Mouse (Mus musculus) frontal cortex, postnatal 14 days (tissue): Measurements from ENCODE around the gene Exoc8.

Experiments used
- DNase-seq, 2 experiments: peaks; one replicate each; pipeline ENCODE4 v3.0.0; 2022; ENCODE audit warnings: low spot score in 2 of 2

Exoc8 gene

DNA sequence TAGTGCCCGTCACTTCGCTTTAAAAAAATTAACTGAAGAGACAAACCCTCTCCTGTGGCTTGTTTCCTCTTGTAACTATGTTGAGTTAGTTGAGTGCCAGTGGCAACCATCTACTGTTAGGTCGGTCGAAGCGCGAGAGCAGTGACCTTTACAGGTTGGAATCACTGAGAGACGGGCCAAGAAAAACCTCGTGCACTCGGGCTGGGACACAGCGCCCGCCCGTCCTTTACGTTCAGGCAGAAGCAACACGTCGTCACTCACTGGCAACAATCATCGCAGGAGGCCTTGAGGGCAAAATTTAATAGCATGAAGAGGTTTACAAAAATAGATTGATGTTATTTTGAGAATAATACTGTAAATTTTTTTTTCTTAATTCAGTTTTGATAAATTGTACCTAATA is 12.4 kb upstream of the Exoc8 start:
- no peak for DNase-seq

DNA sequence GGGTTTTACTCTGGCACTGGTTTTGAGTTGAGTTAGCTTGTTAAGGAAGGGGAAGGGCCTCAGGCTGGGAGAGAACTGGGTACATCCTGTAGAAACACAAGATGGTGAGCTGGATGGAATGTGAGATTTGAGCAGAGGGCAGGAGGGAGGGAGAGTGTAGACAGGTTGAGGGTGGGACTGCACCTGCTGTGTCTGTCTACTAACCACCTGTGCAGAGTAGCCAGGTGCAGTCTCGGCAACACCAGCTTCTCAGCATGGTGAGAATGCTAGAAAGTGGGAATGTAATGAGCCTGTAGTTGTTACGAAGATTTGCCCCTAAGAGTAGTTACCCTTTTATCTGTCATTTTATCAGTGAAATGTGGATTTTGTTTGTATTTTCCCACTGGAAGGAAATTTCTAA is 8.0 kb upstream of the Exoc8 start:
- no peak for DNase-seq

DNA sequence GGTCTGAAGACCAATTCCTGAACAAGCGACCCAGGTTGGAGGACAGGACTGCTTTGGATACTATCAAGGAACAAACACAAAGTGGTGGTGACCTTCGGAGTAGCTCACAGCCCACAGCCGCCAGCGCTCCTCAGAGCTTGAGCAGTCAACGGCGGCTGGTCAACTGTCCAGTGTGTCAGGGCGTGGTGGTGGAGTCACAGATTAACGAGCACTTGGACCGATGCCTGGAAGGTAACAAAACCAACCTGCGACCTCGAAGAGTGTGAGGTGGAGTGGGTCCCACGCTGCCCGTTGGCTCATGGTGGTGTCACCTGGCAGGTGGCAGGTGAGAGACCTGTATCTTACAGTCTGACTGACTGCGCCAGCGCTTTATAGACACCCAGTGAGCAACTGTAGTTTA is 5.7 kb upstream of the Exoc8 start:
- DNase-seq = no peak

DNA sequence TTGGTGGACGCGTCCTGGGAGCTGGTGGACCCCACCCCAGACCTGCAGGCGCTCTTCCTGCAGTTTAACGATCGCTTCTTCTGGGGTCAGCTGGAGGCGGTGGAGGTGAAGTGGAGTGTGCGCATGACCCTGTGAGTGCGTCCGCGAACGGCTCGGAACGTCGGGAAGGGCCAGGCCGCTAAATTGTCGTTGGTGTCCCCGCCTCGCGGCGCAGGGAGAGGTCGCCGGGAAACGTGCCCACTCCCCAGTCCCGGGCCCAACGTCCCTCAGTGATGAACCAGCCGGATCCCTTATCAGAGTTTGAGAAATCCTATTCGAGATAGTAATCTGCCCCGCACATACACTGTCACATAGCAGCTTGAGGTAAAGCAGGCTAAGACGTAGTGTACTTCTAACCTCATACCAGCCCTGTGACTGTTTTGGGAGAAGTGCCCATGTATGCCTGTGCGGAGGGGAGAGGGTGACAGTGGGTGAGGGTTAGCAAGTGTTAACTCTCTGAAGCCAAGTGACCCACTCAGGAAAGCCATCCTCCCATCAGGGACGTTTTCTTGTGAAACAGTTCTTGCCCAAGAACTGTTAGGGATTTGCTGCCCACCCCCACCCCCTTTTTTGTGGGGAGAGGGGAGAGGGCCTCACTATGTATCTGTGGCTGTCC is 873 bp upstream of the Exoc8 start:
- DNase-seq = no peak

DNA sequence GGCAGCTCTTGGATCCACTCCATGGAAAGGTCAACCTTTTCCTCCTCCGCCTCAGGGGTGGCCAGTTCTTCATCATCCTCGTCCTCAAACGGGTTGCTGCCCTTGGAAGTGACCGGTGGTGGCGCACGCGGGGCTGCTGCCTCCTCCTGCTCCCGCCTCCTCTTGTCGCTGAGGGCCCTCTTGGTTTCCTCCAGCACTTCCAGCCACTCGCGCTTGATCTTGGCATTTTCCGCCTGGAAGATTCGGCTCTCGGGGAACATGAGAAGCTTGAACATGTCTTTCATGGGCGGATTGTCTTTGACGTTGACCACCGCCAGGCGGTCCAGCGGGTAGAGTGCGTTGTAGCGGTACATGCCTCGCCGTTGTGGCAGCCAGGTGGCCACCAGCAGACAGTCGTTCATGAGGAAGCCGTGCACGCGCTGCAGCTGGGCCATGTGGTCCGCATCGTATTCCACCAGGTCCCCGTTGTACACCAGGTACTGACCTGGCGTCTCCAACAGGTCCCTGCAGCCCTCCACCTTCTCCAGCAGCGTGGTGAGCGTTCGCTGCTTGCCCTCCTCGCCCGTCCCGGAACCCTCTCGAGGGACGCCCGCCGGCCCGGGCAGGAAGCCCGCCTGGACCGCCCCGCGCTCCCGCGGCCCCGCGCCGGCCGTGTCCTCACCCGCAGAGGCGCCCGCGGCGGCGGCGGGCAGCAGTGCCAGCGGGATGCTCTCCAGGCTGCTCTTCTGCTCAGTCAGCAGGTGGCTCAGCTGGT is 696 bp downstream of the Exoc8 start:
- peak; percentile 66 to 71 for DNase-seq

DNA sequence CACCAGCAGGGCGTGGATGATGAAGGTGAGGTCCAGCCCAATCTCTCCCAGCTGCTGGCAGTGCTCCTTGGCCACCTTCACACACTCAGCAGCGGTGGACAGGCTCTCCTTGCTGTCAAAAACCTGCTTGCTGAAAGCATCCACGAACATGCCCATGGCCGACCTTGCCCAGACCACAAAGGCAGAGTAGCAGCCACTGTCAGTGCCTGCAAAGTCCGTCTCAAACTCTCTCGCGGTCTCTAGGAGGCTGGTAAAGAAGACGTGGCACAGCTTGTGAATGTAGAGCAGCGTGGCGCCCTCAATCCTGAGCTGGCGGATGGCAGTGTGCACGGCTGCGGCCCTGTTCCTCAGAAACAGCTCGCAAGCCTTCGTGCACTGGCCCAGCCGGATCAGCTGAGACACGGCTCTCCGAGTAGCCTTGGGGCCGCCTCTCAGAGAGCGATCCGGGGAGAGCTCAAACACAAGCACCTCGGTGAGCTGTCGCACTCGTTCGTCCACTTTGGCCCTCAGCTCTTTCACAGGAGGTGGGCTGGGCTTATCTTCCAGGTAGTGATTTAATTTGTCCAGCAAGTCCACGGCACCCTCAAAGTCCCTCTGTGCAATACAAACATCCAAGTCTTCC is 1.4 kb downstream of the Exoc8 start:
- DNase-seq = no peak

DNA sequence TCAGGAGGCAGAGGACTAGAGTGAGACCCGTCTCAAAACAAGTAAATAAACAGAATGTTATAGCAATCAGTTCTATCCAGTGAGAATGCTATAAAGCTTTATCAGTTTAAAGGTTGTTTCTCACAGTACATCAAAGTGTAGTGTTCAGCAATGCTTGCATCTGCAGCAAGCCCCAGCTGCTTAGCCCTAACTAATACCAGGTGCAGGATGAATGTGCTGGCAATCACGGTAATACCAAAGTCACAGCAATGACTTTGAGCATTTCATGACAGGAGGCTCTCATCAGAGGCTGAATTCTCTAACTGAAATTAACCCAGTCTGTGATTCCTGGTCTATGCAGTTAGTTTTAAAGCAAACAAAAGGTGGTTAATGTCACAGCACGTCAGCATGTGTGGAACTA is 4.9 kb downstream of the Exoc8 start:
- no peak for DNase-seq

DNA sequence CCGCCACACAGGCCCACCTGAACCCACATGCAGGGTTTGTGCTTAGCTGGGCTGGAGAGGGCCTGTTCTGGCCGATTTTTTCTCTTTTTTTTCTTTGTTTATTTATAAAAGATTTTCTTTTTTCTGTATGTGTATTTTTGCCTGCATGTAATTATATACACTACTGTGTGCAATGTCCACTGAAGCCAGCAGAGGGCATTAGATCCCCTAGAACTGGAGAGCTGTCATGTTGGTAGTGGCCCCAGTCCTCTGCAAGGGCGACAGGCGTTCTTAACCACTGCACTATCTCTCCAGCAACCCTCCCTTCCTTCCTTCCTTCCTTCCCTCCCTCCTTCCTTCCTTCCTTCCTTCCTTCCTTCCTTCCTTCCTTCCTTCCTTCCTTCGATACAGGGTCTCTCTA is 9.1 kb downstream of the Exoc8 start:
- no peak for DNase-seq

DNA sequence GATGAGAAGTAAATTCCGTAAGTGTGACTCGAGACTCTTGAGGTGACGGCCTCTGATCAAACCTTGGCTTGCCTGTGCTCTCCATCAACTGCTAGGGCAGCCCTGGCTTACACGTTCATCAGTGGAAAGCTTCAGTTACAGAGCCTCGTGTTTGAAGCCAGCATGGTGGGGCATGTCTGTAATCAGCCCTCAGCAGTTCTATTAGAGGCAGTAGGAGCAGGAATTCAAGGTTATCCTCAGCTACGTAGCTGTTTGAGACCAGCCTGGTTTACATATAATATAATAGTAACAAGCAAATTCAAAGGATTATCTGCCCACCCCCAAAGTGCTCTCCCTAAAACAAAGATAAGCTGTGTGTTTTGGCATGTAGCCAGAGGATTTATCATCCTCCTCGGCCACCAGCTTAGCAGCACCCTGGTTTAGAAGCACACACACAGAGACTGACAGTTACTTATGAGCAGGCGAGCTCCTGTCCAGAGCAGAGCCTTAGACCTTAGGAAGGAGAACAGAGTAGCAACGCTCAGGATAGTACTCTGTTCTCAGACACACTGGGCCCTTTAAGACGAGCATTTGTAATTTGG is 18.5 kb downstream of the Exoc8 start:
- DNase-seq = no peak

DNA sequence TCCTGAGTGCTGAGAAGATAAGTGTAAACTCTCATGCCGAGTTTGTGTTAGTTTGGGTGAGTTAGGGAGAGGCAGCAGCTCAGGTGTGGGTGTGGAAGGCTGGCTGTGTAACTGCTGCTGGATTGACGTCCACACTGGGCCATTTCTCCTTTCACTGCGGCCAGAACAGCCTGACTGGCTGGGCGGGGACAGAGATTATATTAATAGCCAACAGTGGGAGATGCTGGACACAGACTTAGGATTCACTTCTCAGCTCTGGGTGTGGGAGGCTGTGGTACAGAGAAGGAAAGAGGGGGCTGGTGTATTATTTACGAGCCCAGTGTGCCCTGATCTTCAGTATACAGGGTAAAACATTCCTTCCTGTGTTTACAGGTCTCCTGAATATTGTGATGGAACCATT is 19.4 kb downstream of the Exoc8 start:
- no peak for DNase-seq

DNA sequence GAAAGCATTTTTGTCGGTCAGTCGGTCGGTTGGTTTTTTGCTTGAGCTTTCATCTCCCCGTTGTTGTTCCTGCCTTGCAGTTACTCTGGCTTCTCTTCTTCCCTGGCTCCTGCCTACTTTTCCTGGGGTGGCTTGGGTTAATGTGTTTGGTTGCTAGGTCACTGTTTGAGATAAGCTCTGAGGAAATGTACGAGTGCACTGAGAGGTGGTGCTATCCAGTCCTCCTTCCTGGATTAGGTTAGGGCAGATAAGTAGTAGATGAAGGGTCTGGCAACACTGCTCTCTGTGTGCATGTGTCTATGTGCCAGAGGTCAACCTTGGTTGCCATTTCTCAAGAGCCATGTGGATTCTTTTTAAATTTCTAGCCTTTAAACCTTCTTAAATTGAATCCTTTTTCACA is 24.8 kb downstream of the Exoc8 start:
- DNase-seq = no peak

DNA sequence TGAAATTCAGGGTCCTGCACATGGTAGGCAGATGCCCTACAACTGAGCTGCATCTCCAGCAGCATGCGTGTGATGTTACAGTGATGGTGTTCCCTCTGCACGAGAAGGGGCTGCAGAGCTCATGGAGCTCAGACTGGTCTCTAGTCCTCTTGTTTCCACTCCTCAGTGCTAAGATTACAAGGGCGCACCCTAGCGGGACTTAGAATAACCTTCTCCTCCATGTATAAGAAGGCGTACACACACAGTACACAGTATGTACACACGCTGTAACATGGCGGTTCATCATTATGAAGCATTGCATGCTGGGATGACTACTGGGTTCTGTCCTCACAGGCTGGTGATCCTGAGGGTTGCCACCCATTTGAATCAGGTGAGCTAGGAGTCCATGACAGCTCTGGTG is 25.4 kb downstream of the Exoc8 start:
- no peak for DNase-seq

DNA sequence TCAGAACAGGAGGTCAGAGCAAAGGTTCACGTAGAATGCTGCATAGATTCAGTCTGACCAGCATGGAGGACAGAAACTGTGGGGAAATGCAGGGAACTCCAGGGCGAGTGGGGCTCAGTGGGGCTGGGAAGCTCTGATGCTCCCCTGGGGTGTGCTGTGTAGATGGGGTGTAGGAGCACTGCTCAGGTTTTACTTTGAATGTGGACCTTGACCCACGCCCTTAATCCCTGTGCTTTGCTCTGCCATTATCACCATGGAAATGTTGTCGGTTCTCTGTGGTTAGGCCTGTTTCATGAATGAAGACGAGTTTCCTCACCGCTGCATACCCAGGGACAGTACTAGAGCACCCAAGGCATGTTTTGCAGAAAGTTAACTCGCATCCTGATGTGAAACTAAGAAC is 26.0 kb downstream of the Exoc8 start:
- no peak for DNase-seq

DNA sequence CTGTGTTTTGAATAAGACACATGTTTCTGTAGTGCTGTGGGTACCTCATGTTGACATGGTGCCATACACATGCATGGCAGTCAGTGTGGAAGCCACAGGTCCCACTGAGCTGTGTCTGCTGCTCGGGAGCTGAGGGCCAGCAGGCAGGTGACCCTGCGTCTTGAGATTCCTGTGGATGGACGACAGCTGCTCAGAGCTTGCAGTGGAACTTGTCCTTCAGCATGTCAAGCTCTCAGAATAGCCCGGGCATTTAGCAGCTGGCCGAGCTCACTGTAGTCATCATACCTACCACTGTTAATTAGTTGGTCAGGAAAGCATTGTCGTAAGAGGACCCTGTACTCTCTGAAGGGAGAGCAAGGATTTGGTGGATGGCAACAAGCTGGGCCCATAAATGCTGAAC is 27.8 kb downstream of the Exoc8 start:
- DNase-seq = no peak

DNA sequence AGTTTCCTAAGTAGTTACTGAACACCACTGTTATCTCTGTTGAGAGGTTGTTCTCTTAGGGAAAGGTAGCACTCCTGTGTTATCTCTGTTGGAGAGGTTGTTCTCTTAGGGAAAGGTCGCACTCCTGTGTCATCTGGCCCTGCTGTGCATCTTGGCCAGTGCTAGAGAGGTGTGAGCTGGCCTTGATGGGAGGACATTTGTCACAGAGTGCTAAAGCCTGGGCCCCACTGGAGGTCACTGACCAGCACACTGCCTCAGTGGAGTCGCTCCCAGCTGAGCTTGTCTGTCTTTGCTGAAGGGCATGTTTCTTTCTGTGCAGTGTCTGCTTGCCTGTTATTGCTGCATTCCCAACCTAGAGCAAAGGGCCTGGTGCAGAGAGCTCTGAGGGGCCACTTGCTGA is 30.4 kb downstream of the Exoc8 start:
- DNase-seq = no peak

DNA sequence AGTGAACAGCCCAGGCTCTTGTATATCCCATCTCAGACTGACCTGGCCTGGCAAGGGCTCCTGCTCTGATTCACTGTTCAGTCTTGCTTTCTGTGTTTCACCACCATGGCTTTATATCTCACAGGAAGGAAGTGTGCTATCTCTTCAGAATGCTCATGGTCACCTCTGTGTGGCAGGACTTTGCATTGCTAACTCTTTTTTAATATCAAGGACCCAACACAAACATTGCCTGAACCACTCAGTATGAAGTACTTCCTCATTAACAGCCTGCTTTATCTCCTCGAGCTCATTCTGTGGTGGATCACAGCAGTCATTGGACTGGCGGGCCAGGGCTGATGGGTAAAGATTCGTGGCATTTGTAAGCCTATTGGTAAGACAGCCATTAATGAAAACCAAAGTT is 30.8 kb downstream of the Exoc8 start:
- DNase-seq = no peak

DNA sequence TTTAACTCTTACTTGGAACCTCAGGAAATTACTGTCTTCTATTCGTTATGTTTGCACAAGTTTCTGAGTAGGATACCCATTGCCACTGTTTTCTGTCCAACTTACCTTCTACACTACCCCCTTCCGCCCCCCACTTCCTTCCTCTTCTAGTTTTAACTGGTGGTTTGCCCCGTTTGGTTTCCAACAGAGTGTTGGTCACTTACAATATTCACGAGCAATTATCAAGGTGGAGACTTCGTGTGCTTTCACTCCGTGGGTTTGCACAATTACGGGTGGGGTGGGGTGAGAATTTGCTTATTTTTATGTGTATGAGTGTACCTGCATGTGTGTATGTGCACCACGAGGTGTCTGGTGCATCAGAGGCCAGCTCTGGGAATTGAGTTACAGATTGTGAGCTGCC is 33.8 kb downstream of the Exoc8 start:
- no peak for DNase-seq

DNA sequence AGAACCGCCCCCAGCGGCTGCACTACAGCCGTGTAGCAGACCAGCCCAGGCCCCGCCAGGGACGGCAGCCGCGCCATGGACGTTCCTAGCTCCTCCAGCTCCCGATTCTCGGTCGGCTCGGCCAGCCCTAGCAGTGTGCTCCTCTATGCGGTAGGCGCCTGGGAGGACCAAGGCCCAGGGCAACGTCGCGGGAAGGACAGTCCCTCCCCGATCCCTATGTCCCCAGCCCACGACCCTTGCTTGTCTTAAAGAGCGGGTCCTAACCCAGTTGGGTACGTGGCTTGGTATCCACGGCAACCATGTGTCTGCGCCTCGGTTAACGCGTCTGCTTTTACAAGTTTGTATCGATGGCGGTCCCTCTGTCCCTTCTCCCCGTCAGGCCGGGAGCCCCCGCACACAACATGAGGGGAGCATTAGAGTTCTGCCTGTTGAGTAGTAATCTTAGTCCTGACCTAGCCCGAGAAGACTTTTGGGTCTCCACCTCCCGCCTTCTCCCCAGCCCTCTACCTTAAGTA is 34.3 kb downstream of the Exoc8 start:
- DNase-seq = no peak

DNA sequence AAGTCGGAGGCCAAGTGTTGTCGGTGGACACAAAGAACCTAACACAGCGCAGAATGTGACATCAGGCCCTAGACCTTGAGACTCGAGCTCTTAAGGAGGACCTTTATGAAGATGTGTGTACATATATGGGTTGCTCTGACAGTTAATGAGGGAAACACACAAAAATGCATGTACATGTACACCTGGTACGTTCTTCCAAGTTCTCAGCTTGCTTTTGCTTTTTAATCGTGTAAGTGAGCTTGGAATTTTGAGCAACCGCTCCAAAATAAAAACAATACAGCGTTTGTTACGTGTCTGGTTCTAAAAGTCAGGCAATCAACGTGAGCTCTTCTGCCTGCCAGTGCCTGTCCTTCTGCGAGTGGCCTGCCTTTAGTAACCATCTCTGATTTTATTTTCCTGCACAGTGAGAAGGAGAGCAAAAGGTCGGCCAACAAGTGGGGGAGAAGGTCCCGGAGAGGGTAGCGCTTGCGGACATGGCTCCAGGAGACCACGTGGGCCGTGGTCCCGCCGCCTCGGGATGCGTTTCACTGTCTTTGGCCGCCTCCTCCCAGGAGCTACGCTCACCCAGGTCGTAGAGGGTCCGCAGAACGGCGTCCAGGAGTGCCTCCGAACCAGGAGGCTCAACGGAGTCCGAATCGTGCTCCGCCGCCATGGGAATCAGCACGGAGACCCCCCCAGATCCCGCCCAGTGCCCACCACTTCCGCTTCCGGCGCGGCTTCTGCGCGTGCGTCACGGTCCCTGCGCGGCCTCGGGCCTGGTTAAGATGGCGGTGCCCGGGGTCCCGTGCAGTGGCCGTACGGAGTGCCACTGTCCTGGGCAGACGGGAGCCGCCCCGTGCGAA is 35.0 kb downstream of the Exoc8 start, which contains the start of the genes Gnpat and 2810004N23Rik:
TSS of gene Gnpat (plus strand) at position 713 of the 842 bp plus-strand sequence.
TSS of gene 2810004N23Rik (minus strand) at position 800 of the 842 bp plus-strand sequence.
- peak; percentile 78 to 88 for DNase-seq

DNA sequence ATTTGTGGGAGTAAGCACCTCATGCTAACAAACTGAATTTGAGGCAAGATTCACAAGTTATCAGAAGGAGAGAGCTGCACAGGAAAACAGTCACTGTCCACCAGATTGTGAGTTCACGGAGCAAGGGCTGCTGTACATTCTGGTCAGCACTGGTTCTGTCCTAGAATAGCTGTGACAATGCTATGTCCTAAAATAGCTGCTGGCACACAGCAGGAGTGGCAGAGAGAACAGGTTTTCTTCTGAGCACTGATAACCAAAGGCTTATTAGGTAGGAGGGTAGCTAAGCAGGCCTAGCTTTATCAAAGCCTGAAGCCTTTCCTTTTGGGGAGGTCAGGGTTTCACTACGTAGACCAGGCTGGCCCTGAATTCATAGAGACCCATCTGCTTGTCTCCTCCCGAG is 37.3 kb downstream of the Exoc8 start:
- no peak for DNase-seq

DNA sequence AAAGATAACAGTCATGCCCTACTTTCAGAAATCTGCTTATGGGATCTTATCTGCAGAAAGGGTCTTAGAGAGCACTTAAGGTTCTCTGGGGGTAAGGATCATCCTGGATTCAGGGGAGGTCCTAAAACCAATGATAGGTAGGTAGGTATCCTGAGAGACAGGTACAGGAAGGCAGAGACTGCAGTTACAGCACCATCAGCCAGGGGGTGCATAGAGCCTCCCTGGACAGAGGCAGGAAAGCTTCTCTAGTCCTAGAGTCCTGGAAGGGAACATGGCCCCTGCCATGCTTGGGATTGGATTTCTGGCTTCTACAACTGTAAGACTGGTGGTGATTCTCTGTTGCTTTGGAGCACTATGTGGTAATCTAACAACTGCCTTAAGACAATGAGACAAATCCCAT is 38.0 kb downstream of the Exoc8 start:
- no peak for DNase-seq

DNA sequence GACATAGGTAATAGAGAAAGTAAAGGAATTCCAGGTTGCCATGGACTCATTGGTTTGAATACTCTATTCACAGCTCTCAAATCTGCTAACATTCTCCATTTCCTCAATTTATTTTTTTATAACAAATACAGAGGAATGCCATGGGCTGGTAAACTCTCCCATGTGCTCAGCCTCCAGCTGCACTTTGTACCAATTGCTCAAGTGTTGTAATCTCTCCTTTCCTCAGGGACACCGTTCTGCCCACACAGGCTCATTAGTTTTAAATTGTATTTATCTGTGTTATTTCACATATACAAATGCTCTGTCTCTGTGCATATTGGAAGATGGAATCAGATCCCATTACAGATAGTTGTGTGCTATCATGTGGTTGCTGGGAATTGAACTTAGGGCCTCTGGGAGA is 44.0 kb downstream of the Exoc8 start:
- DNase-seq = no peak
